ENCODE assay signal across 18 mouse cellular contexts in the genomic region with DNA sequence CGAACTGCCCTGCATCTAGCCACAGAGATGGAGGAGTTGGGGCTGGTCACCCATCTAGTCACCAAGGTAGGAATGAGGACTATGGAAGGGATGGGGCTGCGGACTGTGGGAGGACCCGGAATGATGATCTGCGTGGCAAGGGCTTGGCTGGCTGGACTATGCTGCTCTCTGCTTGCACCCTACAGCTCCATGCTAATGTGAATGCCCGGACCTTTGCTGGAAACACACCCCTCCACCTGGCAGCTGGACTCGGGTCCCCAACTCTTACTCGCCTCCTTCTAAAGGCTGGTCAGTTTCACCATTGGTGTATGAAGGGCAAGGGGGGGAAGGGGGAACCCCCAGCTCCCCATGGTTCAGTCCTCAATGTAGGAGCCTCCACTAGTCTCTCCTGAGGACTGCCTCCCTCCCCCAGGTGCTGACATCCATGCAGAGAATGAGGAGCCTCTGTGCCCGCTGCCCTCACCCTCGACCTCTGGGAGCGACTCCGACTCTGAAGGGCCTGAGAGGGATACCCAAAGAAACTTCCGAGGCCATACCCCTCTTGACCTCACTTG. TPM values are rescaled to one million over a fixed set of nuclear protein-coding genes. Genes with fewer than 3 reads are reported as not detected.
DNase-seq lines count a peak whose midpoint lies in the region; ATAC-seq and TF ChIP-seq lines count a peak whose summit lies in the region.
"Had no signal": no experiment of that assay in that cellular context is flagged by ENCODE, and none has a peak within 500 bp of the region (broad histone marks: within the 10 kb centered on the region; RNA-seq: fewer than 3 reads in every experiment).

No protein-coding gene starts in this region.

- no peaks in the 10 kb centered on the region for H3K9me3 ChIP-seq in liver, postnatal 0 days (ENCODE audit: low read length)
- H3K9me3 ChIP-seq: heart, embryonic 15.5 days; hindbrain, embryonic 13.5 days; midbrain, embryonic 12.5 days had no signal

- no peak for TF ChIP-seq EP300 in liver, postnatal 0 days (IDR thresholded peaks at IDR 0.05; ENCODE audit: low read depth)

- H3K27ac ChIP-seq in liver, postnatal 0 days (ENCODE audit: low read depth): no peak overlapping the region
- H3K27ac ChIP-seq: heart, embryonic 15.5 days; hindbrain, embryonic 13.5 days; midbrain, embryonic 12.5 days had no signal

- DNase-seq in cerebellum, adult 11 months: peak; percentile 21
- DNase-seq in cerebellum, postnatal 10 days: no peak
- peak; percentile 90 for DNase-seq in heart, adult 11 months
- no peak for DNase-seq in heart, postnatal 10 days
- peak; percentile 4 for DNase-seq in right cerebral cortex, postnatal 25 days
- DNase-seq in right cerebral cortex, postnatal 36 days (ENCODE audit: low spot score in 2 of 2): no peak
- peak; percentile 12 for DNase-seq in liver, postnatal 0 days
- DNase-seq in heart, adult 9 months (ENCODE audit: low spot score in 2 of 2): no peak
- DNase-seq: kidney, adult 11 months; left cerebral cortex, postnatal 4 days; lung, postnatal 36 days had no signal

- no peak overlapping the region for H3K4me3 ChIP-seq in liver, postnatal 0 days (ENCODE audit: low read depth, low read length)
- H3K4me3 ChIP-seq: heart, embryonic 15.5 days; hindbrain, embryonic 13.5 days; midbrain, embryonic 12.5 days; myocyte had no signal

- no peak overlapping the region for H3K9ac ChIP-seq in liver, postnatal 0 days (replicated peaks)
- H3K9ac ChIP-seq: heart, embryonic 15.5 days; hindbrain, embryonic 13.5 days; midbrain, embryonic 12.5 days had no signal

- H3K36me3 ChIP-seq in liver, postnatal 0 days (replicated peaks; ENCODE audit: insufficient read depth, low read length): peaks cover 20% of the 10 kb centered on the region
- H3K36me3 ChIP-seq: midbrain, embryonic 12.5 days had no signal

- TF ChIP-seq CTCF in liver, postnatal 0 days (IDR thresholded peaks at IDR 0.05; ENCODE audit: low read depth): no peak

- peaks cover 32% of the 10 kb centered on the region for H3K4me1 ChIP-seq in liver, postnatal 0 days (ENCODE audit: insufficient read depth)

- 88% methylated on average over 12 of the region's 12 CpGs for WGBS in liver, postnatal 0 days (ENCODE audit: insufficient replicate concordance)

- no peak for ATAC-seq in liver, postnatal 0 days
- ATAC-seq: activated CD4-positive, CD25-positive, alpha-beta regulatory T cell, adult 4 months had no signal

- intact Hi-C loops in heart, postnatal 10 days (cut with DNase I): no loop called here

- H3K27me3 ChIP-seq in liver, postnatal 0 days (ENCODE audit: insufficient read depth, low read length): peaks cover 13% of the 10 kb centered on the region; the same call in 1 of the 2 replicates
- H3K27me3 ChIP-seq: CH12.LX had no signal

- no peak overlapping the region for H3K4me2 ChIP-seq in liver, postnatal 0 days (ENCODE audit: low read depth, low read length)
- H3K4me2 ChIP-seq: heart, embryonic 15.5 days; hindbrain, embryonic 13.5 days; midbrain, embryonic 12.5 days had no signal

RNA-seq across cellular contexts. Expression of gene Nfkb2, which starts 6.3 kb away (rescaled TPM):
- total RNA-seq in heart, postnatal 10 days (2021): 10 to 100 TPM; 16.1 to 20.4 TPM
- polyA plus RNA-seq in liver, postnatal 0 days (2015; fragmentation: Nextera tagmentation; extraction: Ambion mirVana): 2.9 and 3.5 TPM in 2 replicates

RNA-seq across cellular contexts. Expression of gene Psd, which starts 16.6 kb away (rescaled TPM):
- 1 to 10 TPM; 2.2 to 2.9 TPM for total RNA-seq in heart, postnatal 10 days (2021)
- 1.9 and 2.0 TPM in 2 replicates for polyA plus RNA-seq in liver, postnatal 0 days (2015; fragmentation: Nextera tagmentation; extraction: Ambion mirVana)
- total RNA-seq: granulocyte monocyte progenitor cell, adult 5-6 weeks had no signal

RNA-seq across cellular contexts. Expression of gene Fbxl15, which starts 17.6 kb away (rescaled TPM):
- 1 to 10 TPM; 6.5 to 6.8 TPM for total RNA-seq in heart, postnatal 10 days (2021)
- 8.6 and 8.8 TPM in 2 replicates for polyA plus RNA-seq in liver, postnatal 0 days (2015; fragmentation: Nextera tagmentation; extraction: Ambion mirVana)

RNA-seq across cellular contexts. Expression of gene Cuedc2, which starts 28.1 kb away (rescaled TPM):
- 100 to 1,000 TPM in 1 of 2 experiments, 10 to 100 TPM in 1; 99.6 to 107 TPM for total RNA-seq in heart, postnatal 10 days (2021)
- 52.4 and 53.8 TPM in 2 replicates for polyA plus RNA-seq in liver, postnatal 0 days (2015; fragmentation: Nextera tagmentation; extraction: Ambion mirVana)

RNA-seq across cellular contexts. Expression of gene Mfsd13a, which starts 30.5 kb away (rescaled TPM):
- 1 to 10 TPM; 3.4 to 4.6 TPM for total RNA-seq in heart, postnatal 10 days (2021)
- polyA plus RNA-seq in liver, postnatal 0 days (2015; fragmentation: Nextera tagmentation; extraction: Ambion mirVana): 3.4 and 3.9 TPM in 2 replicates

Comparison
In these comparisons a context has a peak if more than half of its experiments do, and no peak if none do; other contexts are left out.
1. DNase-seq: peak in cerebellum, adult 11 months (single experiment), heart, adult 11 months (single experiment), right cerebral cortex, postnatal 25 days (single experiment) and liver, postnatal 0 days (single experiment); none in cerebellum, postnatal 10 days (0 of 2), heart, postnatal 10 days (0 of 2), right cerebral cortex, postnatal 36 days (0 of 2) and heart, adult 9 months (0 of 2).